Mouse (Mus musculus): Measurements from ENCODE around the gene Rell1. TPM values are rescaled to one million over a fixed set of nuclear protein-coding genes. Genes with fewer than 3 reads are reported as not detected.

The Rell1 gene
- polyA plus RNA-seq (2012; ENCODE audit: insufficient read depth, low replicate concordance) = 1.2 and 3.1 TPM in 2 replicates

DNA sequence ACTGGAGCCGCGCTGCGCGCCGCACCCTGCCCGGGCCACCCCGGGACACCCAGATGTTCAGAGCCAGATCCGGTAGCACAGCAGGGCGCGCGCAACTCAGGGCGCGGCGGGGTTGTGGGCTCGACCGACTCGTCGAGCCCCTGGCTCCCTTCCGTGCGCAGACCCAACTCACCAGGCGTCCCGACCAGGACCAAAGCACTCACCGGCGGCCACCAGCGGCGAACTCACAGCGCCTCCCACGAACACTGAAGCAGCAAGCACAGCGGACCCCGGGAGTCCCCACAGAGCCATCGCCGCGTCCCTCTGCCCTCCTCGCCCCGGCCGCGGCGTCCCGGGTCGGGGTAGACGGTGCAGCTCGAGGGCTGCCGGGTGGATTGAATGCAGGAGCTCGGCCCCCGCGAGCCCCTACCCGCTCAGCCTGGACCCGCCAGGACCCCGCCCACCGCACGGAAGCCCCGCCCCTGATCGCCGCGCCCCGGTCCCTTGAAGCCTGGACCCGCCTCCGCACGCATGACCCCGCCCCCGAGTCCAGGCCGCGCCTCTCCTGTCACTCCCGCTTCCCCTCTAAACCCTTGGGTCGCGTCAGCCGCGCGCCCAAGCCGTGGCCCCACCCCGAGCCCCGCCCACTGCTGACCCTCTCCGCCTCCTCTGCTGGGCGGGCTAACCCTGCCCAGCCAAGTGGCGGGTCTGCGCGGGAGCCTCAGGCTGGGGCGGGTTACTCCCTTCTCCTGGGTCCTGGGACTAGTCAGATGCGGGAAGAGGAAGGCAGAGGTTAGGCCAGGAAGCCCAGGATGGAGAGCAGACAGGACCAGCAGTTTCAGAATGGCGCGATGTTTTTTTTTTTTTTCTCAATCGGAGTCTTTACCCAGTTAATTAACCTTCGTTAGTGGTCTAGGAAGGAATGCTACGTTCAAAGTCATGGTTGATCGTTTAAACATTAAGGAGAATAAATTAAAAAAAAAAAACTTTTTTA is at the start of gene Rell1:
Gene Rell1, minus strand, starts transcription at position 455 of the 973 bp plus-strand sequence.
- H3K9me3 ChIP-seq = no peaks in the 10 kb centered on the region
- TF ChIP-seq FLI1 (IDR thresholded peaks at IDR 0.05; ENCODE audit: low read length) (no peak), GATA1 (IDR thresholded peaks at IDR 0.05; ENCODE audit: borderline replicate concordance, low read length) (no peak)
- H3K4me3 ChIP-seq (replicated peaks) = peak within 1 kb of the TSS; percentile 92
- peaks cover 33% of the 10 kb centered on the region for H3K4me1 ChIP-seq
- H3K27me3 ChIP-seq (replicated peaks) = no peaks in the 10 kb centered on the region
- no peaks in the 10 kb centered on the region for H3K36me3 ChIP-seq (replicated peaks; ENCODE audit: low read length)

DNA sequence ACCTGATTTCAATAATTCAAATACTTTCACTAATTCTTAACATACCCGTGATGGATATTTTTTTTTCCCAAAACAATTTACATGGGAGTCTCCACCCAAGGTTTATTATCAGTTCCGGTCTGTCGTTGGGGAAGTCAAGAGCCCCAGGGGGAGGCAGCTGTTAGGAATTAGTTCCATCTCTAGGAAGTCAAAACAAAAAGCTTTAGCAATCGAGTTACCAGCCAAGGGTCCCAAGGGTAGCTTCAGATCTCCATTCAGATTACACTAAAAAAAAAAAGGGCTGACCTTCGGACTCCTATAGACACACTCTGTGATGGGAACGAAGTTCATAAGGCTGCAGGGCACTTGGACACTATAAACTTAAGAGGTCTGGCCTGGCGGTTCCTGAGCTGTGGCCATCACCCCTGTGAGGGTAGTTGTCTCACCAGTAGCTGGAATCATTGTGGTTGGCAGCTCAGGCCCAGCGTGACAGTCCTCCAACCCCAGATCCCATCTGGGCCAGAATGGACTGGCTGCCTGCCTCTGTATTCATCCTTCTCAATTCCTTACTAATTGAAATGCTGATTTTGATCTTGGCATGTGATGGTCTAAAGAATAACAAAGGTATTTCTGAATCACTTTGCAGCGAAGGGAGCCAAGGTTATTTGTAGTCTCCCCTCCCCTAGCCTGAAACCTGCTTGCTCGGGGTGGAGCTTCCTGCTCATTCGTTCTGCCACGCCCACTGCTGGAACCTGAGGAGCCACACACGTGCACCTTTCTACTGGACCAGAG is 44.1 kb upstream of the Rell1 start:
- H3K4me3 ChIP-seq (replicated peaks) = no peak overlapping the region
- TF ChIP-seq GATA1 (IDR thresholded peaks at IDR 0.05; ENCODE audit: borderline replicate concordance, low read length) = no peak
- TF ChIP-seq FLI1 (IDR thresholded peaks at IDR 0.05; ENCODE audit: low read length) = no peak
- peaks cover 2% of the 10 kb centered on the region for H3K27me3 ChIP-seq (replicated peaks)
- H3K4me1 ChIP-seq = no peaks in the 10 kb centered on the region
- H3K36me3 ChIP-seq (replicated peaks; ENCODE audit: low read length) = no peaks in the 10 kb centered on the region
- H3K9me3 ChIP-seq = no peaks in the 10 kb centered on the region

DNA sequence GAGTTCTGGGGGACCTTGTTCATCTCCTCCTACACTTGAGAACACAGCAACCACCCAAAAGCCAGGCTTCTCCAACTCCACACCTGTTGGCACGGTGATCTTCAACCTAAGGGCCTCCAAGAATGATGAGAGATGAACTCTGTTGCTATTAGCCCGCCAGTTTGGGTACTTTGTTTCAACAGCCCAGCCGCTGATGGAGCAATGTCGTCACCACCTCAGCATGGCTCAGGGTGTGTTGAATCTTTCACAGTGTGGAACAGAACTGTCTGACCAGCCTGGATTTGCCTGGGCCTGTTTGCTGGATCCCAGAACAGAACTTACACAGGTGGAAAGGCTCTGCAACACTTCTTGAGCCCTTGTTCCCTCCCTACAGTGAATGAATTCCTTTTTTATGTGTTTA is 37.9 kb upstream of the Rell1 start:
- Histone ChIP-seq H3K4me1 (no peaks in the 10 kb centered on the region), H3K4me3 (replicated peaks) (no peak overlapping the region), H3K36me3 (replicated peaks; ENCODE audit: low read length) (no peaks in the 10 kb centered on the region), H3K9me3 (peaks cover 8% of the 10 kb centered on the region; the same call in 1 of the 2 replicates), H3K27me3 (replicated peaks) (peaks cover 5% of the 10 kb centered on the region)
- no peak for TF ChIP-seq GATA1 (IDR thresholded peaks at IDR 0.05; ENCODE audit: borderline replicate concordance, low read length)
- TF ChIP-seq FLI1 (IDR thresholded peaks at IDR 0.05; ENCODE audit: low read length) = no peak

DNA sequence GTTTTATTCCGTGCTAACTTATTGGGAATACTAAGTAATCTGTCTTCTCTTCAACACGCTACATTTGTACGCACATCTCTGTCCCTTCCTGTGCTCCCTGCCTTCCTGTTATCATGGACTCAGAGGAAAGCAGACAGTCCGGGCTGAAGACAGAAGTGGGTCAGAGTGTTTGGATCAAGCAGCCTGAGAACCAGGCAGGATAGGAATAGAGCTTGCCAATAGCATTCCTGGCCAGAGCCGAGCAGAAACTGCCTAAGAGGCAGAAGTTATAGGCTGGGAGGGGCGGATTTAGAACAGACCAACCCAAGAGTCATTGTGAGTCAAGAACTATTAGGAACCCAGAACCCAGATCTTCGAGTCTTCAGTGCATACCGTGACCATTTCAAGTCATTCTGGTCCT is 34.6 kb upstream of the Rell1 start:
- Histone ChIP-seq H3K36me3 (replicated peaks; ENCODE audit: low read length) (no peaks in the 10 kb centered on the region), H3K9me3 (peaks cover 8% of the 10 kb centered on the region; the same call in 1 of the 2 replicates), H3K27me3 (replicated peaks) (peaks cover 5% of the 10 kb centered on the region), H3K4me3 (replicated peaks) (no peak overlapping the region), H3K4me1 (no peaks in the 10 kb centered on the region)
- TF ChIP-seq GATA1 (IDR thresholded peaks at IDR 0.05; ENCODE audit: borderline replicate concordance, low read length) (no peak), FLI1 (IDR thresholded peaks at IDR 0.05; ENCODE audit: low read length) (no peak)

GRCm38 (mm10) chr5:63993865-63994264 is 25.2 kb upstream of the Rell1 start:
- Histone ChIP-seq H3K4me1 (no peaks in the 10 kb centered on the region), H3K36me3 (replicated peaks; ENCODE audit: low read length) (no peaks in the 10 kb centered on the region), H3K9me3 (no peaks in the 10 kb centered on the region), H3K27me3 (replicated peaks) (peaks cover 1% of the 10 kb centered on the region), H3K4me3 (replicated peaks) (no peak overlapping the region)
- TF ChIP-seq FLI1 (IDR thresholded peaks at IDR 0.05; ENCODE audit: low read length) = no peak

DNA sequence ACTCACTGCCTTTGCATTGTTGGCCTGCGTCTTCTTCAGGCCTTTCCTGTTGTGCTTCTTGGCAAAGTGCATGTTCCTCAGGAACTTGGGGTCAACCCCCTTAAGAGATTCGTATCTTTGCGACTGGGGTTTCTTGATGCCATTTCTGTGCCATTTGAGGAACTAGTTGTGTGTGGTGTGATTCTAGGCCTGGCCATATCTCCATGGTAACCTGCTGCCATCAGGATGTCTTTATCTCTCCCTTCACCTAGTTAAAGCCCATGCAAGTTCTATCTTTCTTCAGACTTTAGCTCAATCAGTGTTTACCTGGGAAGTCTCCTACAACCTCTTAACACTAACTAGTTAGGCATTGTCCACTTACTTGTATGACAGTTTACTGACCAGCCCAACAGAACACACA is 22.0 kb upstream of the Rell1 start:
- no peaks in the 10 kb centered on the region for H3K27me3 ChIP-seq (replicated peaks)
- H3K9me3 ChIP-seq = no peaks in the 10 kb centered on the region
- no peaks in the 10 kb centered on the region for H3K4me1 ChIP-seq
- TF ChIP-seq FLI1 (IDR thresholded peaks at IDR 0.05; ENCODE audit: low read length) = no peak
- TF ChIP-seq GATA1 (IDR thresholded peaks at IDR 0.05; ENCODE audit: borderline replicate concordance, low read length) = no peak
- H3K36me3 ChIP-seq (replicated peaks; ENCODE audit: low read length) = no peaks in the 10 kb centered on the region
- no peak overlapping the region for H3K4me3 ChIP-seq (replicated peaks)

DNA sequence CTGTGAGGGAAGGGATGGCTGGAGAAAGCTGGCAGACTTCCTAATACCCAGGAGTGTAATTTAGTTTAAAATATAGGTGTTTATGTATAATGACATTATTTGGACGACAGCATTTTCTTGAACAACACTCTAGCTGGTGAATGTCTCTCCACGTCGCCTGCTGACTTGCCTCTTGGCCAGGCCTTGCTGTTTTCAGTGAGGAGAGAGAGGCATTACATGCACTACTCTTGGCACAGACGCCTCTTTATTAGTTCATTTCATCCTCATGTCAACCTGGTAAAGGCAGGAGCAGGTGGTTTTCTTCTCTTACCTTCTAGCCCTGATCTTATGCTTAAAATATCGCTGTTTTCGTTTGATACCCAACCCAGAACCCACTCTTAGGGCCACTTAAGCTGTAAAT is 17.6 kb upstream of the Rell1 start:
- peaks cover 2% of the 10 kb centered on the region for H3K27me3 ChIP-seq (replicated peaks)
- no peaks in the 10 kb centered on the region for H3K4me1 ChIP-seq
- no peak overlapping the region for H3K4me3 ChIP-seq (replicated peaks)
- no peaks in the 10 kb centered on the region for H3K36me3 ChIP-seq (replicated peaks; ENCODE audit: low read length)
- no peak for TF ChIP-seq GATA1 (IDR thresholded peaks at IDR 0.05; ENCODE audit: borderline replicate concordance, low read length)
- TF ChIP-seq FLI1 (IDR thresholded peaks at IDR 0.05; ENCODE audit: low read length) = no peak
- no peaks in the 10 kb centered on the region for H3K9me3 ChIP-seq

- H3K4me1 ChIP-seq = no peaks in the 10 kb centered on the region
- H3K9me3 ChIP-seq = no peaks in the 10 kb centered on the region
- H3K36me3 ChIP-seq (replicated peaks; ENCODE audit: low read length) = no peaks in the 10 kb centered on the region
- H3K27me3 ChIP-seq (replicated peaks) = peaks cover 2% of the 10 kb centered on the region
- TF ChIP-seq GATA1 (IDR thresholded peaks at IDR 0.05; ENCODE audit: borderline replicate concordance, low read length) (no peak), FLI1 (IDR thresholded peaks at IDR 0.05; ENCODE audit: low read length) (no peak)
- H3K4me3 ChIP-seq (replicated peaks) = no peak overlapping the region
Observed at GRCm38 (mm10) chr5:63982296-63982695, 13.6 kb upstream of the Rell1 start.

DNA sequence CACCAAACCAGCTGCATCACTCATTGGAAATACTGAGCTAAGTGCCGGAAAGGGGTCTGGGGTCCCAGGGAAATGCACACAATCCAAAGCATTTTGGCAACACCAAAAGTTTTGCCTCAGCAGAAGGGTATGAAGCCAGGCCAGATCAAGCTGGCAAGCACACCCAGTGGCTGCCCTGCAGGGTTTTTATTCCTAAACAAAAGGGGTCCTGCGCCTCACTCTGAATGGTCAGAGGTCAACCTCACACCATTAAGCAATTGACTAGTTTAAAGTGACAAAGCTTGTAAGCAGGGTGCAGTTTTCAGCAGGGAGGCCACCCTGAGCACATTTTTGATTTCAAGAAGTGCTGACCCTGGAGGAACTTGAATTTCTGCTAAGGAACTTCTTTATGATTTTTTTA is 2.3 kb upstream of the Rell1 start:
- no peak overlapping the region for H3K4me3 ChIP-seq (replicated peaks)
- TF ChIP-seq FLI1 (IDR thresholded peaks at IDR 0.05; ENCODE audit: low read length) = no peak
- TF ChIP-seq GATA1 (IDR thresholded peaks at IDR 0.05; ENCODE audit: borderline replicate concordance, low read length) = no peak
- no peaks in the 10 kb centered on the region for H3K27me3 ChIP-seq (replicated peaks)
- no peaks in the 10 kb centered on the region for H3K36me3 ChIP-seq (replicated peaks; ENCODE audit: low read length)
- no peaks in the 10 kb centered on the region for H3K9me3 ChIP-seq
- H3K4me1 ChIP-seq = peaks cover 33% of the 10 kb centered on the region

Measured in megakaryocyte, embryonic 14.5 days (primary cell).